Mouse (Mus musculus): ENCODE results near the gene Rnpepl1.

The Rnpepl1 gene

GRCm38 (mm10) chr1:92910239-92910885 is at the start of gene Rnpepl1:
TSS of gene Rnpepl1 (plus strand) at chr1:92910783.
- peak; percentile 60 for DNase-seq (ENCODE audit: low read depth, low spot score)

GRCm38 (mm10) chr1:92861503-92861902 is 49.1 kb upstream of the Rnpepl1 start:
- DNase-seq (ENCODE audit: low read depth, low spot score), result no peak

GRCm38 (mm10) chr1:92863268-92863667 is 47.3 kb upstream of the Rnpepl1 start:
- no peak for DNase-seq (ENCODE audit: low read depth, low spot score)

GRCm38 (mm10) chr1:92866170-92866569 is 44.4 kb upstream of the Rnpepl1 start:
- DNase-seq (ENCODE audit: low read depth, low spot score), result no peak

- no peak for DNase-seq (ENCODE audit: low read depth, low spot score)
Measured at GRCm38 (mm10) chr1:92869985-92870384, 40.6 kb upstream of the Rnpepl1 start.

GRCm38 (mm10) chr1:92872666-92873065 is 37.9 kb upstream of the Rnpepl1 start:
- no peak for DNase-seq (ENCODE audit: low read depth, low spot score)

- no peak for DNase-seq (ENCODE audit: low read depth, low spot score)
Measured at GRCm38 (mm10) chr1:92874011-92874410, 36.6 kb upstream of the Rnpepl1 start.

- no peak for DNase-seq (ENCODE audit: low read depth, low spot score)
Measured at GRCm38 (mm10) chr1:92875360-92876111, 35.0 kb upstream of the Rnpepl1 start.

GRCm38 (mm10) chr1:92877431-92877978 is 33.1 kb upstream of the Rnpepl1 start:
- no peak for DNase-seq (ENCODE audit: low read depth, low spot score)

GRCm38 (mm10) chr1:92878066-92878741 is 32.4 kb upstream of the Rnpepl1 start:
- DNase-seq (ENCODE audit: low read depth, low spot score), result no peak

GRCm38 (mm10) chr1:92879266-92879665 is 31.3 kb upstream of the Rnpepl1 start:
- no peak for DNase-seq (ENCODE audit: low read depth, low spot score)

- no peak for DNase-seq (ENCODE audit: low read depth, low spot score)
Measured at GRCm38 (mm10) chr1:92880101-92880500, 30.5 kb upstream of the Rnpepl1 start.

GRCm38 (mm10) chr1:92881982-92882381 is 28.6 kb upstream of the Rnpepl1 start:
- DNase-seq (ENCODE audit: low read depth, low spot score), result no peak

- no peak for DNase-seq (ENCODE audit: low read depth, low spot score)
Measured at GRCm38 (mm10) chr1:92888901-92889655, 21.5 kb upstream of the Rnpepl1 start.

GRCm38 (mm10) chr1:92892791-92893190 is 17.8 kb upstream of the Rnpepl1 start:
- DNase-seq (ENCODE audit: low read depth, low spot score), result no peak

GRCm38 (mm10) chr1:92893896-92894295 is 16.7 kb upstream of the Rnpepl1 start:
- DNase-seq (ENCODE audit: low read depth, low spot score), result no peak

GRCm38 (mm10) chr1:92895089-92895488 is 15.5 kb upstream of the Rnpepl1 start:
- peak; percentile 56 for DNase-seq (ENCODE audit: low read depth, low spot score)

- DNase-seq (ENCODE audit: low read depth, low spot score), result peak; percentile 33
Measured at GRCm38 (mm10) chr1:92902786-92903185, 7.8 kb upstream of the Rnpepl1 start, which contains the start of gene Ankmy1. TSS of gene Ankmy1 (minus strand) at chr1:92902906.

GRCm38 (mm10) chr1:92903627-92904026 is 7.0 kb upstream of the Rnpepl1 start:
- DNase-seq (ENCODE audit: low read depth, low spot score), result no peak

GRCm38 (mm10) chr1:92905703-92906310 is 4.8 kb upstream of the Rnpepl1 start:
- no peak for DNase-seq (ENCODE audit: low read depth, low spot score)
